ENCODE assay signal across 8 mouse cellular contexts in genomic region chr11:87073866-87074440, GRCm38 (mm10). TPM values are rescaled to one million over a fixed set of nuclear protein-coding genes. Genes with fewer than 3 reads are reported as not detected.
DNase-seq lines count a peak whose midpoint lies in the region; ATAC-seq and TF ChIP-seq lines count a peak whose summit lies in the region.

Gene Gdpd1 (minus strand): TSS chr11:87074062.

- H3K36me3 ChIP-seq in heart, embryonic 12.5 days: peaks cover 28% of the 10 kb centered on the region
- peaks cover 8% of the 10 kb centered on the region for H3K36me3 ChIP-seq in kidney, postnatal 0 days (ENCODE audit: insufficient read depth, low read length)
- H3K36me3 ChIP-seq in liver, embryonic 11.5 days (ENCODE audit: control insufficient read depth, insufficient read depth, low read length): peaks cover 10% of the 10 kb centered on the region
- H3K36me3 ChIP-seq in stomach, embryonic 15.5 days: peaks cover 12% of the 10 kb centered on the region; the same call in 1 of the 2 replicates

- DNase-seq in CD4-positive helper T cell, adult 2 months (ENCODE audit: low read depth, low spot score): peak; percentile 84
- DNase-seq in brain, embryonic 18.5 days (ENCODE audit: low read depth, low spot score): peak; percentile 87
- DNase-seq in kidney, postnatal 0 days (ENCODE audit: low spot score): peak; percentile 86
- DNase-seq in liver, embryonic 11.5 days (ENCODE audit: low spot score): peak; percentile 87
- DNase-seq in natural killer cell, adult 2 months (ENCODE audit: low spot score in 2 of 2): peak; percentile 54 to 74

- no peaks in the 10 kb centered on the region for H3K27me3 ChIP-seq in heart, embryonic 12.5 days (replicated peaks)
- H3K27me3 ChIP-seq in kidney, postnatal 0 days (ENCODE audit: insufficient read depth, low read length): no peaks in the 10 kb centered on the region
- no peaks in the 10 kb centered on the region for H3K27me3 ChIP-seq in liver, embryonic 11.5 days (replicated peaks; ENCODE audit: control insufficient read depth, insufficient read depth, low read length)
- H3K27me3 ChIP-seq in stomach, embryonic 15.5 days (replicated peaks): no peaks in the 10 kb centered on the region

- peaks cover 7% of the 10 kb centered on the region for H3K4me1 ChIP-seq in heart, embryonic 12.5 days (replicated peaks)
- no peaks in the 10 kb centered on the region; the same call in 1 of the 2 replicates for H3K4me1 ChIP-seq in kidney, postnatal 0 days (replicated peaks; ENCODE audit: insufficient read depth, low read length)
- peaks cover 7% of the 10 kb centered on the region; the same call in 1 of the 2 replicates for H3K4me1 ChIP-seq in liver, embryonic 11.5 days (replicated peaks; ENCODE audit: control insufficient read depth, insufficient read depth, low read length)
- H3K4me1 ChIP-seq in stomach, embryonic 15.5 days: peaks cover 8% of the 10 kb centered on the region

- peak within 1 kb of the TSS; percentile 70 for H3K27ac ChIP-seq in heart, embryonic 12.5 days (ENCODE audit: poor library complexity, severe bottlenecking)
- H3K27ac ChIP-seq in kidney, postnatal 0 days: peak within 1 kb of the TSS; percentile 33; the same call in 1 of the 2 replicates
- H3K27ac ChIP-seq in liver, embryonic 11.5 days (ENCODE audit: low read depth, low read length): 0 out of 2 replicates have a peak within 1 kb of the TSS, but pooled peaks have one; percentile 8
- H3K27ac ChIP-seq in stomach, embryonic 15.5 days: peak within 1 kb of the TSS; percentile 61

- peak; percentile 27; the same call in 1 of the 2 replicates for TF ChIP-seq CTCF in kidney, postnatal 0 days (IDR thresholded peaks at IDR 0.05; ENCODE audit: low read depth)

- H3K9ac ChIP-seq in heart, embryonic 12.5 days: peak within 1 kb of the TSS; percentile 82
- peak within 1 kb of the TSS; percentile 54 for H3K9ac ChIP-seq in kidney, postnatal 0 days (ENCODE audit: low read depth, low read length)
- H3K9ac ChIP-seq in liver, embryonic 11.5 days (ENCODE audit: low read depth, low read length): peak within 1 kb of the TSS; percentile 78
- H3K9ac ChIP-seq in stomach, embryonic 15.5 days: peak within 1 kb of the TSS; percentile 56

- peak within 1 kb of the TSS; percentile 93 for H3K4me2 ChIP-seq in heart, embryonic 12.5 days
- H3K4me2 ChIP-seq in kidney, postnatal 0 days (ENCODE audit: low read length): peak within 1 kb of the TSS; percentile 91
- H3K4me2 ChIP-seq in liver, embryonic 11.5 days: peak within 1 kb of the TSS; percentile 98
- peak within 1 kb of the TSS; percentile 97 for H3K4me2 ChIP-seq in stomach, embryonic 15.5 days

- WGBS in heart, embryonic 12.5 days: 2% methylated on average over 43 of the region's 43 CpGs
- WGBS in kidney, postnatal 0 days: 0% methylated on average over 43 of the region's 43 CpGs
- WGBS in liver, embryonic 11.5 days: 2% methylated on average over 43 of the region's 43 CpGs
- WGBS in stomach, embryonic 15.5 days: under 1% methylated on average over 43 of the region's 43 CpGs

- ATAC-seq in erythroid progenitor cell, adult 5-6 weeks (replicated peaks; ENCODE audit: low FRiP score, poor library complexity, severe bottlenecking): peak; percentile 97
- ATAC-seq in heart, embryonic 12.5 days (ENCODE audit: insufficient number of reproducible peaks, low FRiP score): peak; percentile 94
- ATAC-seq in kidney, postnatal 0 days (replicated peaks; ENCODE audit: low FRiP score, low read depth): peak; percentile 89
- ATAC-seq in liver, embryonic 11.5 days (replicated peaks; ENCODE audit: low FRiP score): peak; percentile 97
- peak; percentile 93 for ATAC-seq in stomach, embryonic 15.5 days (ENCODE audit: insufficient read depth, low FRiP score, low read depth)

- no peaks in the 10 kb centered on the region for H3K9me3 ChIP-seq in heart, embryonic 12.5 days (replicated peaks)
- H3K9me3 ChIP-seq in kidney, postnatal 0 days (replicated peaks; ENCODE audit: low read length): no peaks in the 10 kb centered on the region
- no peaks in the 10 kb centered on the region for H3K9me3 ChIP-seq in liver, embryonic 11.5 days (ENCODE audit: control insufficient read depth, low read length)
- no peaks in the 10 kb centered on the region for H3K9me3 ChIP-seq in stomach, embryonic 15.5 days

- H3K4me3 ChIP-seq in heart, embryonic 12.5 days: peak within 1 kb of the TSS; percentile 69
- peak within 1 kb of the TSS; percentile 56 for H3K4me3 ChIP-seq in kidney, postnatal 0 days (replicated peaks; ENCODE audit: low read depth, low read length)
- peak within 1 kb of the TSS; percentile 68 for H3K4me3 ChIP-seq in liver, embryonic 11.5 days (ENCODE audit: low read depth, low read length)
- peak within 1 kb of the TSS; percentile 59 for H3K4me3 ChIP-seq in stomach, embryonic 15.5 days (replicated peaks)

RNA-seq across cellular contexts. Expression of gene Gdpd1, which starts in this region (rescaled TPM):
- total RNA-seq in erythroid progenitor cell, adult 5-6 weeks (2015; ENCODE audit: low replicate concordance): 5.0 and 8.4 TPM in 2 replicates
- total RNA-seq in erythroid progenitor cell, adult 5-6 weeks (2017; ENCODE audit: low replicate concordance): 3.3 and 5.7 TPM in 2 replicates
- 26.9 and 29.1 TPM in 2 replicates for polyA plus RNA-seq in heart, embryonic 12.5 days (2016; fragmentation: Nextera tagmentation; extraction: Ambion mirVana)
- 22.3 and 24.4 TPM in 2 replicates for polyA plus RNA-seq in kidney, postnatal 0 days (2015; fragmentation: Nextera tagmentation; extraction: Ambion mirVana)
- polyA plus RNA-seq in liver, embryonic 11.5 days (2014; fragmentation: Nextera tagmentation; extraction: Ambion mirVana): 12.0 and 12.5 TPM in 2 replicates
- polyA plus RNA-seq in stomach, embryonic 15.5 days (2015; fragmentation: Nextera tagmentation; extraction: Ambion mirVana): 24.5 and 26.7 TPM in 2 replicates

Comparison
In these comparisons a context has a peak if more than half of its experiments do, and no peak if none do; other contexts are left out.
1. Peak in every context shown above with its lines: DNase-seq, ATAC-seq, H3K4me3 ChIP-seq and H3K27ac ChIP-seq.
2. H3K27ac ChIP-seq: peak in every context shown above with its lines; median percentile 70 in heart, embryonic 12.5 days; 61 in stomach, embryonic 15.5 days; 33 in kidney, postnatal 0 days; 8 in liver, embryonic 11.5 days.